Mouse (Mus musculus) hindbrain, embryonic 16.5 days (tissue): ENCODE data around the gene Stn1. TPM values are rescaled to one million over a fixed set of nuclear protein-coding genes. Genes with fewer than 3 reads are reported as not detected.
A peak's percentile ranks its signal among the peaks of the same experiment; 100 is the strongest.

Experiments used
- ATAC-seq: fragments of 200-750 bp; cut with Nextera tagmentation; 2 replicates; pipeline ENCODE4 v1.8.0; 2017; ENCODE audit warnings: moderate TSS enrichment, moderate library complexity
- H3K27ac ChIP-seq: fragments of 300-500 bp; sonication (generic); 2 replicates; pipeline ENCODE4 v1.5.1; 2014; ENCODE audit warnings: low read depth, mild to moderate bottlenecking, control low read depth, low read length, moderate library complexity
- H3K27me3 ChIP-seq: fragments of 300-500 bp; sonication (generic); replicated peaks from 2 replicates; pipeline ENCODE4 v1.6.1; 2014; ENCODE audit warnings: low read length; ENCODE audit not compliant: control insufficient read depth, insufficient read depth
- H3K36me3 ChIP-seq: fragments of 300-500 bp; sonication (generic); 2 replicates; pipeline ENCODE4 v1.6.1; 2014; ENCODE audit warnings: mild to moderate bottlenecking, low read length, moderate library complexity, mixed read lengths; ENCODE audit not compliant: control insufficient read depth, insufficient read depth
- H3K4me1 ChIP-seq: fragments of 300-500 bp; sonication (generic); 2 replicates; pipeline ENCODE4 v1.6.1; 2014; ENCODE audit warnings: low read depth, low read length; ENCODE audit not compliant: control insufficient read depth, insufficient read depth
- H3K4me2 ChIP-seq: fragments of 300-500 bp; sonication (generic); 2 replicates; pipeline ENCODE4 v1.6.1; 2014; ENCODE audit warnings: mild to moderate bottlenecking, low read length, control low read depth, moderate library complexity
- H3K4me3 ChIP-seq: fragments of 300-500 bp; sonication (generic); 2 replicates; pipeline ENCODE4 v1.5.1; 2014; ENCODE audit warnings: mild to moderate bottlenecking, low read length, control low read depth, moderate library complexity
- H3K9ac ChIP-seq: fragments of 300-500 bp; sonication (generic); 2 replicates; pipeline ENCODE4 v1.6.1; 2014; ENCODE audit warnings: low read depth, mild to moderate bottlenecking, control low read depth, low read length, moderate library complexity
- H3K9me3 ChIP-seq: fragments of 300-500 bp; sonication (generic); 2 replicates; pipeline ENCODE4 v1.6.1; 2014; ENCODE audit warnings: mild to moderate bottlenecking, low read length, moderate library complexity; ENCODE audit not compliant: control insufficient read depth
- WGBS: fragments of 180-500 bp; shearing (Covaris S2); extraction: QIAGEN DNeasy Blood & Tissue Kit; methylation state at CpG from one replicate; pipeline ENCODE4 v1.1.7; 2014; 5-methylcytosine and 5-hydroxymethylcytosine counted together
- polyA plus RNA-seq: library from polyadenylated mRNA; unstranded; fragments of >200 nt; fragmentation: Nextera tagmentation; extraction: Ambion mirVana; gene quantifications from 2 replicates; pipeline ENCODE4 v1.2.1, GENCODE M21; 2015

The Stn1 gene
- polyA plus RNA-seq, 1 experiment from 2014 or later: 28.2 TPM

DNA sequence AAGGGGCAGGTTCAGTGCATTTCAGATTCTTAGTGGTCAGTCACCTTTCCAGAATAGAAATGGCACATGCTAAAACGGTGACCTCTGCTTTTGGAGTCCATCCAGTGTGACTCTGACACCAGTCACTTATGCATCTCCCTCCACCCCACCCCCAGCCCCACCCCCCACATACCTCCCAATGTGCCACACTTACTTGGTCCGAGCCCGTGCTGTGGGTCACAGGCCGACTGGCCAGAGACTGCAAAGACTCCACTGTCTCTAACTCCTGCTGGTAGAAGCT, 23.7 kb downstream of the Stn1 start:
- no peak overlapping the region for H3K4me2 ChIP-seq
- no peaks in the 10 kb centered on the region for H3K27me3 ChIP-seq
- H3K36me3 ChIP-seq: peaks cover 2% of the 10 kb centered on the region; the same call in 1 of the 2 replicates
- H3K9me3 ChIP-seq: no peaks in the 10 kb centered on the region
- no peak overlapping the region for H3K9ac ChIP-seq
- ATAC-seq: no peak
- 75% methylated on average over 4 of the region's 4 CpGs for WGBS
- H3K4me3 ChIP-seq: no peak overlapping the region
- H3K27ac ChIP-seq: no peak overlapping the region
- peaks cover 7% of the 10 kb centered on the region for H3K4me1 ChIP-seq

DNA sequence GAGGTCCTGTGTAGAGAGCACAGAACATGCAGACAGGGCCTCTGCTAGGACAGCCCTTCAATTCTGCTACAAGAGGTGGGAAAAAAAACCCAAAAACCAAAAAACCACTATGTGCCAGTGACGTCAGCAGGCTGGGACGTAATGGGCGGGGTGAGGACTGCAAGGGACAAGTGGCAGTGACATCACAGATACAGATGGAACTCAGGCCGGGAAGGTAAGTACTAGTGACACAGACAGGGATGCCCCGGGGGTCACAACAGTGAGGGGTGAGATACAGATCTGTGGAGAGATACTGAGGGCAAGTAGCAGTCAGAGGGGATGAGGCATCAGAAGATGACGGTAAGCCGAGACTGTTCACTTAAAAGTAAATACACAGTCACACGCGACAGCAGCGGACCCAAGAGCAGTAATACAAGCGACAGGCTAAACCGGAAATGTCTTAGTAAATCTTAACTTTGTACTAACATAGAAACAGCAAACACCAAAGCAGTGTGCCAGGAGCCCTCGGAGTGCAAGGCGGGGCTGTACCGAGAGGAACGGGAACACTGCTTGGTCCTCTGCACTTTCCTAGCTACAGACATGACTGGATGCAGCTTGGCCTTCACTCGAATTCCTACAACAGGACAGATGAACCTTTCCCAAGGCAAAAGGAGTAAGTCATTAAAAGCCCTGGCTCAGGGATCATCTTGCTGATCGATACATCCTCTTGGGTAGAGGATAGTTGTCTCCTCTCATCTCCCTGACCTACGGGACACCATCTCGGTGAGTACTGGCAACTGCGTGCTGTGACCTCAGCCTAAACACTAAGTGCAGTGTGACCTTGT, 24.3 kb downstream of the Stn1 start:
- ATAC-seq: no peak
- H3K27ac ChIP-seq: no peak overlapping the region
- no peaks in the 10 kb centered on the region for H3K9me3 ChIP-seq
- H3K4me2 ChIP-seq: no peak overlapping the region
- no peak overlapping the region for H3K9ac ChIP-seq
- peaks cover 2% of the 10 kb centered on the region; the same call in 1 of the 2 replicates for H3K36me3 ChIP-seq
- WGBS: 89% methylated on average over 21 of the region's 21 CpGs
- peaks cover 7% of the 10 kb centered on the region for H3K4me1 ChIP-seq
- no peaks in the 10 kb centered on the region for H3K27me3 ChIP-seq
- H3K4me3 ChIP-seq: no peak overlapping the region

- Histone ChIP-seq H3K27me3 (no peaks in the 10 kb centered on the region), H3K36me3 (peaks cover 2% of the 10 kb centered on the region; the same call in 1 of the 2 replicates), H3K4me3 (no peak overlapping the region), H3K9ac (no peak overlapping the region), H3K4me2 (no peak overlapping the region), H3K9me3 (no peaks in the 10 kb centered on the region), H3K27ac (no peak overlapping the region), H3K4me1 (peaks cover 12% of the 10 kb centered on the region)
- 81% methylated on average over 6 of the region's 6 CpGs for WGBS
- ATAC-seq: no peak
Measured at GRCm38 (mm10) chr19:47511958-47512357, 25.3 kb downstream of the Stn1 start.

- Histone ChIP-seq H3K9me3 (no peaks in the 10 kb centered on the region), H3K4me3 (no peak overlapping the region), H3K36me3 (peaks cover 2% of the 10 kb centered on the region; the same call in 1 of the 2 replicates), H3K27me3 (no peaks in the 10 kb centered on the region), H3K9ac (no peak overlapping the region), H3K27ac (no peak overlapping the region), H3K4me2 (peak overlapping the region; percentile 7; the same call in 1 of the 2 replicates), H3K4me1 (peaks cover 12% of the 10 kb centered on the region)
- ATAC-seq: no peak
- 60% methylated on average over 7 of the region's 7 CpGs for WGBS
Measured at GRCm38 (mm10) chr19:47511294-47511675, 26.0 kb downstream of the Stn1 start.

- Histone ChIP-seq H3K27me3 (no peaks in the 10 kb centered on the region), H3K4me3 (no peak overlapping the region), H3K9ac (peak overlapping the region; percentile 44; the same call in 1 of the 2 replicates), H3K27ac (peak overlapping the region; percentile 46), H3K4me1 (peaks cover 12% of the 10 kb centered on the region), H3K4me2 (peak overlapping the region; percentile 31), H3K36me3 (no peaks in the 10 kb centered on the region; the same call in 1 of the 2 replicates), H3K9me3 (no peaks in the 10 kb centered on the region)
- 20% methylated on average over 25 of the region's 25 CpGs for WGBS
- ATAC-seq: 0 out of 2 replicates have a peak, but pooled peaks have one; percentile 40
Measured at GRCm38 (mm10) chr19:47510473-47511293, 26.6 kb downstream of the Stn1 start.

DNA sequence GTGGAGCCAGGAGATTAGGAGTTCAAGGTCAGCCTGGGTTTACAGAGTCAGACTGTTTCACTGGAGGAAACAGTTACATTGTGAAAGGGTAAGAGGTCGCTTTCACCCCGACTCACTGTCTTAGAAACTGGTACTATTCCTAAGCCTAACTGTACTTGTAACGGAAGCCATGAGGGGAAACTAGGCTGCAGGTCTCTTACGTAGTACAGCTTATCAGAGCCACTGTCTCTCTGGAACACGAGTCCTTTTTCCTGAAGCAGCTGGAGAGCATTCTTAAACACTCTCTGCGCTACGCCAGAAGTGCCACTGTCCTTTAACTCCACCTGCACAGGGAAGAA, 27.2 kb downstream of the Stn1 start:
- 83% methylated on average over 7 of the region's 7 CpGs for WGBS
- no peak for ATAC-seq
- H3K4me1 ChIP-seq: peaks cover 12% of the 10 kb centered on the region
- H3K36me3 ChIP-seq: no peaks in the 10 kb centered on the region
- 0 out of 2 replicates have a peak overlapping the region, but pooled peaks have one; percentile 44 for H3K9ac ChIP-seq
- no peak overlapping the region for H3K4me3 ChIP-seq
- no peaks in the 10 kb centered on the region for H3K9me3 ChIP-seq
- peak overlapping the region; percentile 46; the same call in 1 of the 2 replicates for H3K27ac ChIP-seq
- no peak overlapping the region for H3K4me2 ChIP-seq
- H3K27me3 ChIP-seq: no peaks in the 10 kb centered on the region

- 76% methylated on average over 5 of the region's 5 CpGs for WGBS
- no peak for ATAC-seq
- Histone ChIP-seq H3K9me3 (no peaks in the 10 kb centered on the region), H3K4me2 (no peak overlapping the region), H3K4me3 (no peak overlapping the region), H3K36me3 (no peaks in the 10 kb centered on the region), H3K4me1 (peaks cover 12% of the 10 kb centered on the region), H3K9ac (no peak overlapping the region), H3K27me3 (no peaks in the 10 kb centered on the region), H3K27ac (no peak overlapping the region)
Measured at GRCm38 (mm10) chr19:47508771-47509281, 28.5 kb downstream of the Stn1 start.

GRCm38 (mm10) chr19:47508191-47508590, 29.1 kb downstream of the Stn1 start:
- WGBS: 83% methylated on average over 3 of the region's 3 CpGs
- H3K27me3 ChIP-seq: no peaks in the 10 kb centered on the region
- H3K9ac ChIP-seq: no peak overlapping the region
- H3K4me3 ChIP-seq: no peak overlapping the region
- ATAC-seq: no peak
- H3K36me3 ChIP-seq: no peaks in the 10 kb centered on the region
- H3K4me2 ChIP-seq: no peak overlapping the region
- no peaks in the 10 kb centered on the region for H3K9me3 ChIP-seq
- peaks cover 12% of the 10 kb centered on the region for H3K4me1 ChIP-seq
- no peak overlapping the region for H3K27ac ChIP-seq
